Mouse (Mus musculus) megakaryocyte, embryonic 14.5 days (primary cell): Measurements from ENCODE around the gene Socs2.

Experiments used
- FLI1 ChIP-seq: IDR thresholded peaks from 2 replicates; pipeline ENCODE4 v1.6.1; 2012; ENCODE audit warnings: low read length, inconsistent platforms, mixed read lengths
- GATA1 ChIP-seq: IDR thresholded peaks from 3 replicates; pipeline ENCODE4 v1.6.1; 2012; ENCODE audit warnings: mixed read lengths, low read length, inconsistent platforms, borderline replicate concordance

DNA sequence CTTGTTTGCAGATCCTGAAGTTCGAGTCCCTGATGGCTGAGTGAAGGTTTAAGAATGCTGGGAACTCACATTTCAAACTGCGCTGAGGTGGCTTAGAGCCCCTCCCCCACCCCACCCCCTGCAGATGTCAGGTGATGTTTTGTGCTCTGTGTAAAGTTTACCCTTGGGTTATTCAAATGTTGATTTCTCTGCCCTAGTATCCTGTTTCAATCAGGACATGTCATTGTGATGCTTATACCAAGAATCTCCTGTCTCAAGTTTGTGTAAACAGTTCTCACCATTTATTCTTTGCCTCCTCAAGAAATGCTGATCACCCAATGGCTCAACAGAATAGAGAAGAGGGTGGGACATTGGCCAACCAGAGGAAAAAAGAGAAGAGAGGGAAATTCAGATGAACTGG, 39.1 kb upstream of the Socs2 start:
- TF ChIP-seq GATA1 (no peak), FLI1 (no peak)
